Mouse (Mus musculus) CH12.LX (cell line): Measurements from ENCODE around the gene Gm44973. TPM values are rescaled to one million over a fixed set of nuclear protein-coding genes. Genes with fewer than 3 reads are reported as not detected.
"Not testable (repeated sequence)": the region's sequence is repeated elsewhere in the genome, so short reads cannot be mapped to it uniquely, and the experiment has no call there.

Experiments used
- DNase-seq: peaks from one replicate; pipeline ENCODE4 v3.0.0-alpha.2; 2013; ENCODE audit errors: extremely low read depth
- H3K27ac ChIP-seq: 2 replicates; pipeline ENCODE4 v1.5.1; 2012; ENCODE audit warnings: low read depth, mild to moderate bottlenecking, control low read depth, moderate library complexity; ENCODE audit not compliant: insufficient read depth
- H3K27me3 ChIP-seq: replicated peaks from 2 replicates; pipeline ENCODE3; 2012; ENCODE audit warnings: inconsistent platforms
- H3K36me3 ChIP-seq, 2 experiments: replicated peaks in 1 of 2; 2 replicates each; pipeline versions ENCODE3 to v1.6.1; 2012; ENCODE audit warnings: inconsistent platforms in 1 of 2, low read length in 1 of 2, mild to moderate bottlenecking in 1 of 2, mixed read lengths in 1 of 2, moderate library complexity in 1 of 2; ENCODE audit not compliant: control insufficient read depth in 1 of 2, insufficient read depth in 1 of 2
- H3K4me1 ChIP-seq, 2 experiments: 2 replicates each; pipeline ENCODE4 v1.6.1; 2012; ENCODE audit warnings: inconsistent platforms in 1 of 2, moderate library complexity in 1 of 2; ENCODE audit not compliant: insufficient read depth in 2 of 2, control insufficient read depth in 1 of 2
- H3K4me2 ChIP-seq: 2 replicates; pipeline ENCODE4 v1.6.1; 2012; ENCODE audit warnings: low read depth, mild to moderate bottlenecking, control low read depth; ENCODE audit not compliant: poor library complexity, insufficient read depth, severe bottlenecking
- H3K4me3 ChIP-seq, 3 experiments: fragments of 150-350 bp in 1 of 3; sonication (generic) in 1 of 3; replicated peaks in 1 of 3; 2 replicates each; pipeline versions ENCODE3 to v1.5.1; 2011 to 2012; ENCODE audit warnings: low read depth in 2 of 3, low read length in 2 of 3, mild to moderate bottlenecking in 2 of 3, moderate library complexity in 2 of 3, control low read depth in 1 of 3, improper control_type of control experiment in 1 of 3, inconsistent platforms in 1 of 3, mixed read lengths in 1 of 3; ENCODE audit not compliant: poor library complexity in 1 of 3
- H3K79me2 ChIP-seq: replicated peaks from 2 replicates; pipeline ENCODE4 v1.6.1; 2012; ENCODE audit warnings: mild to moderate bottlenecking, moderate library complexity; ENCODE audit not compliant: control insufficient read depth, poor library complexity, insufficient read depth, severe bottlenecking; ENCODE audit errors: extremely low read depth
- H3K9ac ChIP-seq: 2 replicates; pipeline ENCODE4 v1.6.1; 2012; ENCODE audit warnings: low read depth, mild to moderate bottlenecking, control low read depth, moderate library complexity; ENCODE audit not compliant: insufficient read depth
- H3K9me3 ChIP-seq: replicated peaks from 2 replicates; pipeline ENCODE3; 2012; ENCODE audit warnings: low read length, inconsistent platforms, mixed read lengths
- BHLHE40 ChIP-seq: IDR thresholded peaks from 2 replicates; pipeline ENCODE4 v1.6.1; 2011; ENCODE audit warnings: mild to moderate bottlenecking, low read depth, low read length, improper control_type of control experiment
- CHD1 ChIP-seq: IDR thresholded peaks from 2 replicates; pipeline ENCODE4 v1.6.1; 2012; ENCODE audit warnings: low read depth, low read length, improper control_type of control experiment, inconsistent platforms
- CHD2 ChIP-seq: IDR thresholded peaks from 2 replicates; pipeline ENCODE4 v1.6.1; 2011; ENCODE audit warnings: low read length, improper control_type of control experiment
- CTCF ChIP-seq, 2 experiments: IDR thresholded peaks in 1 of 2; conservative IDR thresholded peaks in 1 of 2; 2 replicates each; pipeline ENCODE4 v1.5.1; 2011 to 2012; ENCODE audit warnings: low read depth in 2 of 2, low read length in 2 of 2, improper control_type of control experiment in 1 of 2, inconsistent platforms in 1 of 2, mild to moderate bottlenecking in 1 of 2, moderate library complexity in 1 of 2
- ELF1 ChIP-seq: IDR thresholded peaks from 2 replicates; pipeline ENCODE4 v1.6.1; 2014; ENCODE audit warnings: low read depth, mild to moderate bottlenecking, inconsistent platforms, low read length, improper control_type of control experiment
- EP300 ChIP-seq: IDR thresholded peaks from 2 replicates; pipeline ENCODE4 v1.6.1; 2011; ENCODE audit warnings: low read length, improper control_type of control experiment
- GABPA ChIP-seq: IDR thresholded peaks from 2 replicates; pipeline ENCODE4 v1.6.1; 2012; ENCODE audit warnings: low read depth, low read length, improper control_type of control experiment, inconsistent platforms; ENCODE audit not compliant: insufficient replicate concordance
- HCFC1 ChIP-seq: IDR thresholded peaks from 2 replicates; pipeline ENCODE4 v1.6.1; 2012; ENCODE audit warnings: low read depth, mild to moderate bottlenecking, inconsistent platforms, low read length, improper control_type of control experiment
- IRF4 ChIP-seq: IDR thresholded peaks from 2 replicates; pipeline ENCODE4 v1.6.1; 2014; ENCODE audit warnings: low read depth, mild to moderate bottlenecking, inconsistent platforms, low read length, improper control_type of control experiment
- JUND ChIP-seq: conservative IDR thresholded peaks from 2 replicates; pipeline ENCODE4 v1.6.1; 2011; ENCODE audit warnings: low read depth, low read length, improper control_type of control experiment
- KAT2A ChIP-seq: IDR thresholded peaks from 2 replicates; pipeline ENCODE4 v1.6.1; 2012; ENCODE audit warnings: low read length, improper control_type of control experiment, inconsistent platforms; ENCODE audit not compliant: insufficient replicate concordance
- MAFK ChIP-seq: IDR thresholded peaks from 2 replicates; pipeline ENCODE4 v1.6.1; 2011; ENCODE audit warnings: low read length, improper control_type of control experiment; ENCODE audit not compliant: insufficient replicate concordance
- MAX ChIP-seq: IDR thresholded peaks from 2 replicates; pipeline ENCODE4 v1.6.1; 2011; ENCODE audit warnings: low read length, improper control_type of control experiment
- MAZ ChIP-seq: IDR thresholded peaks from 2 replicates; pipeline ENCODE4 v1.6.1; 2012; ENCODE audit warnings: low read depth, mild to moderate bottlenecking, inconsistent platforms, low read length, improper control_type of control experiment, moderate library complexity
- MEF2A ChIP-seq: IDR thresholded peaks from 2 replicates; pipeline ENCODE4 v1.6.1; 2014; ENCODE audit warnings: low read depth, mild to moderate bottlenecking, inconsistent platforms, low read length, improper control_type of control experiment, borderline replicate concordance
- PAX5 ChIP-seq: IDR thresholded peaks from 2 replicates; pipeline ENCODE4 v1.6.1; 2012; ENCODE audit warnings: low read length, inconsistent platforms, mixed read lengths
- POLR2A ChIP-seq: IDR thresholded peaks from 2 replicates; pipeline ENCODE4 v1.6.1; 2011; ENCODE audit warnings: low read depth, mild to moderate bottlenecking, improper control_type of control experiment, low read length
- POLR2AphosphoS2 ChIP-seq: IDR thresholded peaks from 2 replicates; pipeline ENCODE4 v1.6.1; 2011; ENCODE audit warnings: low read depth, low read length, improper control_type of control experiment
- RAD21 ChIP-seq: IDR thresholded peaks from 2 replicates; pipeline ENCODE4 v1.6.1; 2011; ENCODE audit warnings: low read depth, mild to moderate bottlenecking, low read length, improper control_type of control experiment, moderate library complexity
- RCOR1 ChIP-seq: conservative IDR thresholded peaks from 2 replicates; pipeline ENCODE4 v1.6.1; 2012; ENCODE audit warnings: low read depth, mild to moderate bottlenecking, inconsistent platforms, low read length, improper control_type of control experiment
- SMC3 ChIP-seq: IDR thresholded peaks from 2 replicates; pipeline ENCODE4 v1.6.1; 2011; ENCODE audit warnings: low read depth, low read length, improper control_type of control experiment
- ZC3H11A ChIP-seq: IDR thresholded peaks from 2 replicates; pipeline ENCODE4 v1.6.1; 2012; ENCODE audit warnings: low read depth, mild to moderate bottlenecking, inconsistent platforms, low read length, improper control_type of control experiment
- ZMIZ1 ChIP-seq: IDR thresholded peaks from 2 replicates; pipeline ENCODE4 v1.6.1; 2012; ENCODE audit warnings: low read depth, mild to moderate bottlenecking, inconsistent platforms, low read length, improper control_type of control experiment
- ZNF384 ChIP-seq: IDR thresholded peaks from 2 replicates; pipeline ENCODE4 v1.6.1; 2012; ENCODE audit warnings: low read depth, low read length, improper control_type of control experiment, inconsistent platforms
- dilution Hi-C: fragments of 300-500 bp; cut with MboI; formaldehyde crosslinking; loops from 2 replicates; pipeline ENCODE4 v1.14.3; 2020; ENCODE audit warnings: low sequenced_read_pairs; ENCODE audit not compliant: extremely low pct_unique_long_range_greater_than_20kb, extremely low pct_ligation_motif_present
- in situ Hi-C: fragments of 300-500 bp; cut with MboI; formaldehyde crosslinking; loops from 3 replicates; pipeline ENCODE4 v1.14.3; 2019; ENCODE audit warnings: low sequenced_read_pairs, low pct_ligation_motif_present, low pct_unique_long_range_greater_than_20kb, mixed read lengths
- polyA plus RNA-seq: library from polyadenylated mRNA; unstranded; fragments of >175 nt; gene quantifications from 2 replicates; pipeline ENCODE4 v1.2.1, GENCODE M21; 2012; ENCODE audit warnings: low read depth; ENCODE audit not compliant: insufficient read length
- total RNA-seq, 2 experiments: library from RNA; depleted of rRNA; stranded (reverse); fragments of 300-350 nt in 1 of 2; fragments of >200 nt in 1 of 2; gene quantifications; 2 replicates each; pipeline ENCODE4 v1.2.3; 2012 to 2014

The Gm44973 gene
- total and polyA plus RNA-seq, 3 experiments = 1.3 to 6.3 TPM; not detected in 1

GRCm38 (mm10) chr7:4996934-4997333 lies 18.4 kb upstream of the Gm44973 start:
- H3K79me2 ChIP-seq = no peaks in the 10 kb centered on the region
- in situ Hi-C loops (no loop called here), dilution Hi-C loops (no loop called here)
- peaks cover 12% of the 10 kb centered on the region for H3K9me3 ChIP-seq
- H3K4me2 ChIP-seq = peak overlapping the region; percentile 70
- no peaks in the 10 kb centered on the region for H3K27me3 ChIP-seq
- peak overlapping the region; percentile 74 to 82 (median 77) for H3K4me3 ChIP-seq
- H3K4me1 ChIP-seq = peaks cover 0 to 13% of the 10 kb centered on the region in 2 experiments; a peak in 2 of 4 replicates
- TF ChIP-seq ZNF384 = no peak
- no peak for TF ChIP-seq CHD1
- no peak for TF ChIP-seq GABPA
- TF ChIP-seq IRF4 = no peak
- TF ChIP-seq MAX = no peak
- TF ChIP-seq PAX5 = no peak
- no peak for TF ChIP-seq CTCF (conservative IDR thresholded peaks at IDR 0.05 in 1 of 2, IDR thresholded peaks at IDR 0.05 in 1 of 2; ENCODE audit: low read depth in 2 of 2, low read length in 2 of 2)
- no peak for TF ChIP-seq CHD2
- TF ChIP-seq ZC3H11A = no peak
- no peak for TF ChIP-seq BHLHE40
- no peak for TF ChIP-seq MEF2A
- TF ChIP-seq EP300 = no peak
- TF ChIP-seq ZMIZ1 = no peak
- no peak for TF ChIP-seq MAZ
- no peak for TF ChIP-seq JUND
- no peak for TF ChIP-seq MAFK
- TF ChIP-seq POLR2A = no peak
- TF ChIP-seq SMC3 = no peak
- TF ChIP-seq KAT2A = no peak
- no peak for TF ChIP-seq POLR2AphosphoS2
- H3K9ac ChIP-seq = peak overlapping the region; percentile 75
- H3K27ac ChIP-seq = no peak overlapping the region
- H3K36me3 ChIP-seq = peaks cover 11 to 23% of the 10 kb centered on the region in 2 experiments
- DNase-seq = no peak

- no peak overlapping the region for H3K4me2 ChIP-seq
- TF ChIP-seq ELF1 = no peak
- TF ChIP-seq RCOR1 = no peak
- peak; percentile 51 for TF ChIP-seq RAD21
- TF ChIP-seq HCFC1 = no peak
- peak; percentile 64 for TF ChIP-seq SMC3
- peak; percentile 11 to 65; a peak in 2 of 4 replicates for TF ChIP-seq CTCF (conservative IDR thresholded peaks at IDR 0.05 in 1 of 2, IDR thresholded peaks at IDR 0.05 in 1 of 2; ENCODE audit: low read depth in 2 of 2, low read length in 2 of 2)
- in situ Hi-C loops (no loop called here), dilution Hi-C loops (no loop called here)
- no peaks in the 10 kb centered on the region for H3K27me3 ChIP-seq
- no peaks in the 10 kb centered on the region for H3K79me2 ChIP-seq
- H3K4me1 ChIP-seq = peaks cover 0 to 12% of the 10 kb centered on the region in 2 experiments; a peak in 2 of 4 replicates
- no peaks in the 10 kb centered on the region for H3K36me3 ChIP-seq
- H3K9me3 ChIP-seq = peaks cover 3% of the 10 kb centered on the region
- H3K9ac ChIP-seq = no peak overlapping the region
- no peak for DNase-seq
- H3K27ac ChIP-seq = no peak overlapping the region
- H3K4me3 ChIP-seq = no peak overlapping the region
Observed at GRCm38 (mm10) chr7:4999876-5000275, 15.4 kb upstream of the Gm44973 start.

- H3K79me2 ChIP-seq, H3K4me2 ChIP-seq, H3K4me1 ChIP-seq, in situ Hi-C loops, dilution Hi-C loops, DNase-seq, H3K4me3 ChIP-seq, H3K9ac ChIP-seq, H3K27ac ChIP-seq, H3K27me3 ChIP-seq, H3K9me3 ChIP-seq: not testable (repeated sequence)
- H3K36me3 ChIP-seq = peaks cover 8 to 20% of the 10 kb centered on the region in 2 experiments
Observed at GRCm38 (mm10) chr7:5002876-5003275, 12.4 kb upstream of the Gm44973 start.
